Mouse (Mus musculus): ENCODE results near the gene Erc2.

Gene Erc2

DNA sequence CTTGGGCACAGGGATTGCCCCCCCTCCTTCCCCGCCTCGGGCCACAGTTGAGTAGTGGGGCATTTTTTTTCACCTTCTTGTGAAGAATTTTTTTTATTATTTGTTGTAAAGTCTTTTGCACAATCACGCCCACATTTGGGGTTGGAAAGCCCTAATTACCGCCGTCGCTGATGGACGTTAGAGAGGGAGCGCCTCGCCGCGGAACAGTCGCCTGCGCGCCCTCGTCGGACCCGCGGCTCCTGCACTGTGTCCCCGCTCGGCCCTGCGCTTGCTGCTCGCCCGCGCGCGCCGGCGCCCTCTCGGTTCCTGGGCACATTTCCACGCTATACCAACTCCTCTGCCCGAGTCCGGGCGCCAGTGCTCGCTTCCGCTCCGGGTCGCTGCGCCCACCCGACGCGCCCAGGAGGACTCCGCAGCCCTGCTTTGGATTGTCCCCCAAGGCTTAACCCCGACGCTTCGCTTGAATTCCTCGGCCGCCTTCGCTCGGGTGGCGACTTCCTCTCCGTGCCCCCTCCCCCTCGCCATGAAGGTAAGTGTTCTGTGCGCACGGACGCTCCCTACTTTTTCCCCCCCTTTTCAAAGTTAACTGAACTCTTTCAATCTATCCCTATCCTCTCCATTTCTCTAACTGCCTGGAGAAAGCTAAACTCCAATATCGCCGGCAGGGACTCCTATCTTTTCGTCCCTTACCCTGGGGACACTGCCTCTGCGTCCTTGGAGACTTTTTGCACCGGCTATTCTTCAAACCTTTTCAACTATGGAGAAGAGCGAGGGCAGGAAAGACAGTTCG lies 883.6 kb downstream of the Erc2 start:
- no peak for DNase-seq (ENCODE audit: low read depth, low spot score)

DNA sequence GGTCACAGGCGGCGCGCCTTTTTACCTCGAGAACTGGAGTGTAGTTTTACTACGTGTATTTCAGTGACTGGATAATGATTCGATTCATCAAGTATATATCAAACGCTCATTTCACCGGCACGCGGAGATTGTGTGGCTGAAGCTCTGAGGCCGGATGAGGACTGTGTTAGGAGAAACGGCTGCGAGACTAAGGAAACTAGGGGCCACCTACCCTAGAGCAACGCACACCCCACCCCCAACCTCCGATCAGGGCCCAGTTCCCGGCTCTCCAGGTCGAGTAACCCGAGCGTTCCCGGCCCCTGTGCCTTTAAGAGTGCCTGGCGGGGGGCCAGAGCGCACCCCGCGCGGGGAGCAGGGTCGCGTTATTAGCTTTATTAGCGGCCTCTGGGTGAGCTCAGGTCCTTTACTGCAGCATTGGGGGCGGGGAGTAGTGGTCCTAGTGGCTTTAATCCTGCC lies 884.2 kb downstream of the Erc2 start:
- DNase-seq (ENCODE audit: low read depth, low spot score): no peak

GRCm38 (mm10) chr14:28507011-28507410 lies 884.8 kb downstream of the Erc2 start:
- no peak for DNase-seq (ENCODE audit: low read depth, low spot score)

DNA sequence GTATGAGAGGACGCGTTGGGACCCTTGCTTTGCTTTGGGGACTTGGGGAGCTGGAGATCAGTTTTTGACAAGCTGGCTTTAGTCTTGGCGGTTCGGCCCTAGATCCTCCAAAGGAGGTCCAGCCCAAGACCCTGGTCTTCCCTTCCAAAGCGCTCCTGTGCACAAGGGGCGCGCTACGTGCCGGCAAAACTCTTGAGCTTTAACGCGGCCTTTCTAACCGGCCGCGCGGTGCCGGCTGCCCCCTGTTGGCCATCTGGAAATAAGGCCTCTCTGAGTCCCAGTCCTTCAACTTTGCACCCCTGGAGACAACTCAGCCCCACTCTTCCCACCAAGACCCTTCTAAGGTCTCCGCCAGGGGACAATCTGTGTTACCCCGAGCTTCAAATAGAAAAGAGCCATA lies 885.2 kb downstream of the Erc2 start:
- DNase-seq (ENCODE audit: low read depth, low spot score): no peak

DNA sequence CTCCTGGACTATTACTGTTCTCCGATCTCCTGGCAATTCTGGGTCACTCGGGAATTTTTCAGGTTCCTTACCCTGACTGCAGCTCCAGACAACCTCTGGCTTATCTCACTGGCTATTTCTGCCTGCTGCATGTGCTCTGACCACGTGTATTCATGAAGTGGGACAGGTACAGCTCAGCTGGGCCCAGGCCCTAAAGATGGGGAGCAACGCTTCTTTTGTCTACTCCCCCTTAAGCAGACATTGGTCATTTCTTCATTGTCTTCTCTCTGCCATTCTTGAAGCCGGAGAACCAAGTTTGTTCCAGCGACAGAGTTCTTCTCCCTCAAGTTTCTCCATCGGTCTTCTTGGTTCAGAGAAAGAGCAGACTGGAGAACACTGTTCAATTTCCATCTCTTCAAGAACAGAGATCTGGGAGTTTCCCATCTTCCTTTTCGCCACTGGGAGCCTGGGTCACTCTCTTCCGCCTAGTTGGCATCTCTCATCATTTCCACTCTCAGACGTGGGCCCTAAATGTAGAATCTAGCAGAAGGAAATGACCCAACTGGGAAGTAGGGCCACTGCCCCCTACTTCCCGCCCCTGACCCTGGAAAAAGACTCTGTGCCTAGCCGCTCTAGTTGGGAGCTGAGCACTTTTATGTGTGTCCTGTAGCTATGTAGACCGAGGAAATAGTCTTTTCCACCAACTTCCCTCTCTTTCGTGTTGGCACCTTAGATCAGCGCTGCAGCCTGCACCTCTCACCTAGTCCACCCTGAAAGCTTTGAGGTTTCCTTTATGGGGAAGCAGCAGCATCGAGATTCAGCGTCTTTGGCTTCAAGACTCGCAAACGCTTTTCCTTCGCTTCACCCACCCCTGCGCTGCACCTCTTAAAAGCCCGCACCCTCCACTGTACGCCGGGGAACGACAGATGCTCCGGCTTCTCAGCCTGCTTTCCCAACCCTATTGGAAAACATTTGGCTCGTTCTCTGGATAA lies 886.3 kb downstream of the Erc2 start:
- no peak for DNase-seq (ENCODE audit: low read depth, low spot score)

- DNase-seq (ENCODE audit: low read depth, low spot score): no peak
Observed at GRCm38 (mm10) chr14:28509441-28510340, 887.5 kb downstream of the Erc2 start.

GRCm38 (mm10) chr14:28510341-28511028 lies 888.3 kb downstream of the Erc2 start:
- DNase-seq (ENCODE audit: low read depth, low spot score): no peak

- DNase-seq (ENCODE audit: low read depth, low spot score): no peak
Observed at GRCm38 (mm10) chr14:28511029-28511651, 888.9 kb downstream of the Erc2 start.

DNA sequence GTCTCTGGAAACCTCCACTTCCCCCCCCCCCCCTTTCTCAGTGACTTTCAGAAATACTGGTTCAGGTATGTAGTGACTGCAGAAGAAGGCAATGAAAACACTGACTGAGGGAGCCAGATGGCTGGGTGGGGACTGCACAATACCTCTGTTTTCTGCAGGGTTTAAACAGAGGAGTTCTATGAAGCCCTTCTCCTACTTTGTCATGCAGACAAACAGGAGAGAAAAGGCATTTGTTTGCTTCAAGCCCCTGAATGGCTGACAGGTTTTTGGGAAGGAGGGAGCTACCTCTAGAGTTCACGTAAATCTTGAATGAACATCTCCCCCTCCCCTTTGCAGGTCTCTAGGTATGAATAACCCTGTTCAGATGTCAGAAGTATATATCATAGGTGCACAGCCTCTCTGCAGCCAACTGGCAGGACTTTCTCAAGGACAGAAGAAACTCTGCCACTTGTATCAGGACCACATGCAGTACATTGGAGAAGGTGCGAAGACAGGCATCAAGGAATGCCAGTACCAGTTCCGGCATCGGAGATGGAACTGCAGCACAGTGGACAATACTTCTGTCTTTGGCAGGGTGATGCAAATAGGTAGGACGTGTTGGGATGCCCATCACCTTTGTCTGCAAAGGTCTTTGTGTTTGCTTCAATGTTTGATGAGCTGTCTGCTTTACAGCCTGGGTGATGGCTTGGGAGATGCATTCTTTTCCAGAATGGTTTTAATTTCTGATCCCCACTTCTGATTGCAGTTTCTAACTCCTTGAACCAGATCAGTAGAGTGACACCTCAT lies 890.8 kb downstream of the Erc2 start:
- no peak for DNase-seq (ENCODE audit: low read depth, low spot score)

DNA sequence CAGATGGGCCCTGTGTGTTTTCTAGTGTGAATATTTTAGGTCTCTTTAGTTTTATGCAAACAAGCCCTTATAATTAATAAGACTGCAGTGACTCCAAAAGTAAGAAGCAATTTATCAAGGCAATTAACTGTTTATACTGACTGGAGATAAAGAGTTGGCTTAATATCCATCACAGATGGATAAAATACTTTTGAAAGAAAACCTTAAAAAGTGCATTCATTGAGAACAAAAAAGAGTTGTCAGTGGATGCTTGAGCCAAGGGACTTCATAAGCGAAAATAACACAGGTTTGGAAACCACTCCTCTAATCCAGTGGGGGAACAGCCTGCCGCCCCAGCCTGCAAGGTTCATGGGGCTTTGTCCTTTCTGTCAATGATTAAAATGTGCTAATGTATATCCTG lies 891.9 kb downstream of the Erc2 start:
- DNase-seq (ENCODE audit: low read depth, low spot score): no peak

GRCm38 (mm10) chr14:28515331-28515730 lies 893.1 kb downstream of the Erc2 start:
- DNase-seq (ENCODE audit: low read depth, low spot score): no peak

DNA sequence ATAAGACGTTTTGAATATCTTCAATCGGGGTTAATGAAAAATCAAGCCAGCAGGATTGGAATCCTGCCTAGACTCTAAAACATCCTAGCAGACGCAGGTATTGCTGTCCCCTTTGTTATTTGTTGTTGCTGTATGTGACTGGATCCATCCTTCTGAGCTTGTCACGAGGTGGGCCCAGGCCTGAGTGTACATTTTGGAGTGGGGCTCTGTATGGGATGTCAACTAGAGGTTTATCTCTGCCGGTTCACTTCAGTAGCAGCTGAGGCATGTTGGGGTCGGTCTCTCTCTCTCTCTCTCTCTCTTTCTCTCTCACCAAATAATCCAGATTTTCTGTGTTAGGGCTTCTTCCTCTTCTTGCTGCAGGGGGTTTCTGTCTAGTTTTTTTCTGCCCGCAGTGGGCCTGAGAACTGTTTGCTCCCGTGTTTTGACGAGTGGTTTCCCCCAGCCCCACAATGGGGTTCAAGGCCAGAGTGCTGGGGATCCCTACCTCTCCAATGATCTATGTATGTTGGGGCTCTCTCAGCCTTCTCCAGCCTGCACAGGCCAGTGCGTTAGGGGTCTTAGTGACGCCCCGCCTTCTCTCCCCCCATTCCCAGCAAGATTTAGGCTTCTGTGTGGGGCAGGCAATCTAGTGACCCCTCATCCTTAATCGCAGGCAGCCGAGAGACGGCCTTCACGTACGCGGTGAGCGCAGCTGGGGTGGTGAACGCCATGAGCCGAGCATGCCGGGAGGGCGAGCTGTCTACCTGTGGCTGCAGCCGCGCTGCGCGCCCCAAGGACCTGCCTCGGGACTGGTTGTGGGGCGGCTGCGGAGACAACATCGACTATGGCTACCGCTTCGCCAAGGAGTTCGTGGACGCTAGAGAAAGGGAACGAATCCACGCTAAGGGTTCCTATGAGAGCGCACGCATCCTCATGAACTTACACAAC lies 895.7 kb downstream of the Erc2 start:
- DNase-seq (ENCODE audit: low read depth, low spot score): no peak

- no peak for DNase-seq (ENCODE audit: low read depth, low spot score)
Observed at GRCm38 (mm10) chr14:28521106-28521505, 898.9 kb downstream of the Erc2 start.

DNA sequence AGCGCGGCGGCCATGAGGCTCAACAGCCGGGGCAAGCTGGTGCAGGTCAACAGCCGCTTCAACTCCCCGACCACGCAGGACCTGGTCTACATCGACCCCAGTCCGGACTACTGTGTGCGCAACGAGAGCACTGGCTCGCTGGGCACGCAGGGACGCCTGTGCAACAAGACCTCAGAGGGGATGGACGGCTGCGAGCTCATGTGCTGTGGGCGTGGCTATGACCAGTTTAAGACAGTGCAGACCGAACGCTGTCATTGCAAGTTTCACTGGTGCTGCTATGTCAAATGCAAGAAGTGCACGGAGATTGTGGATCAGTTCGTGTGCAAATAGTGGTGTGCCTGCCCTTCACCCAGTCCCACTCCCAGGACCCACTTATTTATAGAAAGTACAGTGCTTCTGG lies 900.4 kb downstream of the Erc2 start:
- DNase-seq (ENCODE audit: low read depth, low spot score): no peak

- no peak for DNase-seq (ENCODE audit: low read depth, low spot score)
Observed at GRCm38 (mm10) chr14:28525566-28525965, 903.3 kb downstream of the Erc2 start.

All from c-Kit-negative CD71-positive TER-119-positive erythroid progenitor cells, embryonic 14.5 days (primary cell).